Mouse (Mus musculus): ENCODE results near the gene Als2cl.

DNA sequence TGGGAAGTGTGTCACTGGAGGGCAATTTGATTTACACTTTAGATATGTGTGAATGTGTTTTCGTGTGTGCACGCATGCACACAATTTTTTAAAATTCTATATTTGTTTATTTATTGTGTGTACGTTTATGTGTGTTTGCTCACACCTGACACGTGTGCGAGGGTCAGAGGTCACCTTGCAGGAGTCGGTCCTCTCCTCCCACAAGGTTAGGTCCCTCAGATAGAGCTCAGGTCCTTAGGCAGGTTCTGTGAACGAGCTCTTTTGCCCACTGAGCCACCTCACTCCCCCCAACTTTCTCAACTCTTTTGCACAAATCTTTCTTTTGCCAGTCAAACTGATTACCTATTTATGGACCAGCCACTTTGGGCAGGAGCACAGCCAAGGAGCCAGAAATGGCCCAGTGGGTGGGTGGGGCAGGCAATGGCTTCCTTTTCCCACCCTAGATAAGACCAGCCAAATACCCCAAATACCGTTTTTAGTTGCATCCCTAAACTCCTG, 69.2 kb downstream of the Als2cl start:
- TF ChIP-seq GATA1 (IDR thresholded peaks at IDR 0.05; ENCODE audit: borderline replicate concordance, low read length): no peak
- no peak for TF ChIP-seq FLI1 (IDR thresholded peaks at IDR 0.05; ENCODE audit: low read length)

Data from megakaryocyte, embryonic 14.5 days (primary cell).